Mouse (Mus musculus) liver, adult 2 months (tissue): ENCODE measurements around the gene Ggnbp2. TPM values are rescaled to one million over a fixed set of nuclear protein-coding genes. Genes with fewer than 3 reads are reported as not detected.

Experiments
- DNase-seq: peaks from one replicate; pipeline ENCODE4 v3.0.0-alpha.2; 2011; ENCODE audit warnings: low read depth, low spot score; ENCODE audit errors: extremely low read depth
- H3K27ac ChIP-seq: fragments of 200-500 bp; replicated peaks from 2 replicates; pipeline ENCODE4 v1.5.1; 2012; ENCODE audit warnings: low read depth, mild to moderate bottlenecking, control low read depth, inconsistent platforms, low read length; ENCODE audit not compliant: insufficient read depth
- H3K27me3 ChIP-seq: fragments of 200-500 bp; 2 replicates; pipeline ENCODE4 v1.6.1; 2012; ENCODE audit warnings: mild to moderate bottlenecking, moderate library complexity, low read length, inconsistent platforms; ENCODE audit not compliant: control insufficient read depth, insufficient read depth
- H3K36me3 ChIP-seq: fragments of 200-500 bp; 2 replicates; pipeline ENCODE4 v1.6.1; 2012; ENCODE audit warnings: low read length, inconsistent platforms; ENCODE audit not compliant: control insufficient read depth, insufficient read depth
- H3K4me1 ChIP-seq: fragments of 200-500 bp; 2 replicates; pipeline ENCODE4 v1.6.1; 2011; ENCODE audit warnings: low read length; ENCODE audit not compliant: control insufficient read depth, insufficient read depth
- H3K4me3 ChIP-seq: fragments of 200-500 bp; 2 replicates; pipeline ENCODE4 v1.5.1; 2011; ENCODE audit warnings: low read depth, mild to moderate bottlenecking, control low read depth, low read length, moderate library complexity; ENCODE audit not compliant: insufficient read depth
- H3K79me2 ChIP-seq: fragments of 200-500 bp; 2 replicates; pipeline ENCODE4 v1.6.1; 2012; ENCODE audit warnings: inconsistent platforms, mild to moderate bottlenecking, low read length, moderate library complexity; ENCODE audit not compliant: control insufficient read depth, insufficient read depth
- H3K9ac ChIP-seq: fragments of 200-500 bp; 2 replicates; pipeline ENCODE4 v1.6.1; 2012; ENCODE audit warnings: low read depth, mild to moderate bottlenecking, control low read depth, inconsistent platforms, low read length
- CTCF ChIP-seq: fragments of 200-500 bp; IDR thresholded peaks from 2 replicates; pipeline ENCODE4 v1.5.1; 2011; ENCODE audit warnings: low read depth, low read length, control low read depth
- POLR2A ChIP-seq: fragments of 200-500 bp; IDR thresholded peaks from 2 replicates; pipeline ENCODE4 v1.6.1; 2011; ENCODE audit warnings: low read length, control low read depth; ENCODE audit not compliant: insufficient read depth; ENCODE audit errors: extremely low read depth
- WGBS: fragments of 180-500 bp; shearing (Covaris S2); methylation state at CpG from one replicate; pipeline ENCODE4 v1.1.7; 2018; 5-methylcytosine and 5-hydroxymethylcytosine counted together
- polyA plus RNA-seq: library from polyadenylated mRNA; depleted of rRNA; stranded (reverse); fragments of >200 nt; gene quantifications from 2 replicates; pipeline ENCODE4 v1.2.3, GENCODE M21; 2012
- total RNA-seq: library from RNA; depleted of rRNA; stranded (reverse); fragments of >200 nt; gene quantifications from 2 replicates; pipeline ENCODE4 v1.2.3, GENCODE M21; 2014

Ggnbp2 gene
- total and polyA plus RNA-seq, 2 experiments: 22.5 to 96.4 TPM

GRCm38 (mm10) chr11:84818961-84819692, 51.5 kb downstream of the Ggnbp2 start, which contains the start of gene Mrm1:
Gene Mrm1 (minus strand): TSS chr11:84819515.
- Histone ChIP-seq H3K27ac (peak within 1 kb of the TSS; percentile 72), H3K36me3 (no peaks in the 10 kb centered on the region), H3K9ac (peak within 1 kb of the TSS; percentile 73), H3K27me3 (no peaks in the 10 kb centered on the region), H3K79me2 (no peaks in the 10 kb centered on the region), H3K4me3 (peak within 1 kb of the TSS; percentile 81), H3K4me1 (peaks cover 6% of the 10 kb centered on the region; the same call in 1 of the 2 replicates)
- peak; percentile 96 for DNase-seq
- TF ChIP-seq POLR2A: peak; percentile 85
- TF ChIP-seq CTCF: peak; percentile 97
- under 1% methylated on average over 54 of the region's 55 CpGs for WGBS

GRCm38 (mm10) chr11:84818085-84818960, 52.3 kb downstream of the Ggnbp2 start:
- TF ChIP-seq POLR2A (0 out of 2 replicates have a peak, but pooled peaks have one; percentile 40), CTCF (peak; percentile 80)
- Histone ChIP-seq H3K4me1 (peaks cover 6% of the 10 kb centered on the region; the same call in 1 of the 2 replicates), H3K27ac (peak overlapping the region; percentile 72), H3K27me3 (no peaks in the 10 kb centered on the region), H3K4me3 (peak overlapping the region; percentile 81), H3K9ac (peak overlapping the region; percentile 73), H3K36me3 (no peaks in the 10 kb centered on the region), H3K79me2 (no peaks in the 10 kb centered on the region)
- WGBS: 1% methylated on average over 39 of the region's 39 CpGs
- DNase-seq: peak; percentile 68

GRCm38 (mm10) chr11:84817362-84817761, 53.3 kb downstream of the Ggnbp2 start:
- DNase-seq: no peak
- Histone ChIP-seq H3K4me1 (peaks cover 6% of the 10 kb centered on the region; the same call in 1 of the 2 replicates), H3K79me2 (no peaks in the 10 kb centered on the region), H3K4me3 (no peak overlapping the region), H3K36me3 (no peaks in the 10 kb centered on the region), H3K9ac (no peak overlapping the region), H3K27me3 (no peaks in the 10 kb centered on the region), H3K27ac (no peak overlapping the region)
- WGBS: 85% methylated on average over 6 of the region's 6 CpGs
- TF ChIP-seq CTCF (peak; percentile 48), POLR2A (no peak)

- no peaks in the 10 kb centered on the region for H3K27me3 ChIP-seq
- no peak overlapping the region for H3K4me3 ChIP-seq
- no peak for DNase-seq
- 67% methylated on average over 13 of the region's 13 CpGs for WGBS
- no peak overlapping the region for H3K27ac ChIP-seq
- H3K4me1 ChIP-seq: peaks cover 3% of the 10 kb centered on the region; the same call in 1 of the 2 replicates
- no peak overlapping the region for H3K9ac ChIP-seq
- no peaks in the 10 kb centered on the region for H3K36me3 ChIP-seq
- peak; percentile 98 for TF ChIP-seq CTCF
- TF ChIP-seq POLR2A: no peak
- H3K79me2 ChIP-seq: no peaks in the 10 kb centered on the region
Measured at GRCm38 (mm10) chr11:84813724-84814510, 56.7 kb downstream of the Ggnbp2 start.

- Histone ChIP-seq H3K27me3 (no peaks in the 10 kb centered on the region), H3K9ac (no peak overlapping the region), H3K4me3 (no peak overlapping the region), H3K27ac (no peak overlapping the region), H3K4me1 (no peaks in the 10 kb centered on the region), H3K36me3 (no peaks in the 10 kb centered on the region), H3K79me2 (no peaks in the 10 kb centered on the region)
- no peak for DNase-seq
- WGBS: 84% methylated on average over 4 of the region's 4 CpGs
- TF ChIP-seq CTCF (no peak), POLR2A (no peak)
Measured at GRCm38 (mm10) chr11:84804373-84804772, 66.2 kb downstream of the Ggnbp2 start.
